ENCODE assay signal across 8 mouse cellular contexts in the genomic region with DNA sequence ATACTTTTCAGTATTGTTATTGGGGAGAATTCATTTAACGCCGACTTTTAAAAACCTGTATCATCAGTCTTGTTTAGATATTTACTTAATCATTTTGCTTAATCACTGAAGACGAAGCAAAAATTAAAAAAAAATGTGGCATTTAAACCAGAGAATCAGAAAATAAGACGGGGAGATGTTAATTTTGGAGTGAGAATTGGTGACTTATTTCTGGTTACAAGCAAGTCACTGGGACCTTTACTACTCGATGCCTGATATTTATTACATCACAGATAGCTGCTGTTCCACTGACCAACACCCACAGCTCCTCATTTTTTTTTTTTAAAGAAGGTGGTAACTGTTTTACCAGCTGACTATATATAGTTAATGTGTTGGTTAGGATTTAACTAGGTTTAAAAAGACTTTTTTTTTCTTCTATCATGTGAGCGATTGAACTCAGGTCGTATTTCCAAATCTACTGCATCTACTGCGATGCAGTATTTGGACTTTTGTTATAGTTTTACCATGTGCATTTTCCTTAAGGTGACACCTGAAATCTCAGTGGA. TPM values are rescaled to one million over a fixed set of nuclear protein-coding genes. Genes with fewer than 3 reads are reported as not detected.
A peak's percentile ranks its signal among the peaks of the same experiment; 100 is the strongest.
DNase-seq lines count a peak whose midpoint lies in the region; ATAC-seq lines count a peak whose summit lies in the region.

No protein-coding gene starts in this region.

- peak overlapping the region; percentile 62 for H3K4me2 ChIP-seq in lung, embryonic 16.5 days (ENCODE audit: low read depth, low read length)
- peak overlapping the region; percentile 57 for H3K4me2 ChIP-seq in embryonic facial prominence, embryonic 12.5 days (replicated peaks)
- H3K4me2 ChIP-seq in stomach, embryonic 15.5 days: peak overlapping the region; percentile 54

- intact Hi-C loops in left cerebral cortex, postnatal 25 days (cut with DNase I): loop anchor here (1.0 to 5.0 kb wide), 4 partner anchors 52 to 430 kb away; a partner anchor contains a TSS

- no peak overlapping the region for H3K27ac ChIP-seq in lung, embryonic 16.5 days (ENCODE audit: low read length)
- no peak overlapping the region; the same call in 1 of the 2 replicates for H3K27ac ChIP-seq in embryonic facial prominence, embryonic 12.5 days
- peak overlapping the region; percentile 96 for H3K27ac ChIP-seq in limb, embryonic 10.5 days
- H3K27ac ChIP-seq in stomach, embryonic 15.5 days: no peak overlapping the region

- no peaks in the 10 kb centered on the region for H3K9me3 ChIP-seq in lung, embryonic 16.5 days (ENCODE audit: control insufficient read depth, low read length)
- H3K9me3 ChIP-seq in embryonic facial prominence, embryonic 12.5 days: no peaks in the 10 kb centered on the region
- no peaks in the 10 kb centered on the region for H3K9me3 ChIP-seq in limb, embryonic 10.5 days (replicated peaks)
- no peaks in the 10 kb centered on the region for H3K9me3 ChIP-seq in stomach, embryonic 15.5 days

- H3K36me3 ChIP-seq in lung, embryonic 16.5 days (ENCODE audit: control insufficient read depth, insufficient read depth, low read length): 0 out of 2 replicates have a peak, but pooled peaks cover 3% of the 10 kb centered on the region
- H3K36me3 ChIP-seq in embryonic facial prominence, embryonic 12.5 days: peaks cover 9% of the 10 kb centered on the region; the same call in 1 of the 2 replicates
- H3K36me3 ChIP-seq in limb, embryonic 10.5 days: peaks cover 28% of the 10 kb centered on the region
- H3K36me3 ChIP-seq in stomach, embryonic 15.5 days: 0 out of 2 replicates have a peak, but pooled peaks cover 3% of the 10 kb centered on the region

- peaks cover 6% of the 10 kb centered on the region; the same call in 1 of the 2 replicates for H3K4me1 ChIP-seq in lung, embryonic 16.5 days (replicated peaks; ENCODE audit: control insufficient read depth, insufficient read depth, low read length)
- 0 out of 2 replicates have a peak, but pooled peaks cover 6% of the 10 kb centered on the region for H3K4me1 ChIP-seq in embryonic facial prominence, embryonic 12.5 days
- H3K4me1 ChIP-seq in limb, embryonic 10.5 days: peaks cover 7% of the 10 kb centered on the region; the same call in 1 of the 2 replicates
- no peaks in the 10 kb centered on the region for H3K4me1 ChIP-seq in stomach, embryonic 15.5 days

- peak overlapping the region; percentile 92 for H3K4me3 ChIP-seq in lung, embryonic 16.5 days (ENCODE audit: low read length)
- H3K4me3 ChIP-seq in embryonic facial prominence, embryonic 12.5 days: peak overlapping the region; percentile 92
- peak overlapping the region; percentile 74 for H3K4me3 ChIP-seq in limb, embryonic 10.5 days
- H3K4me3 ChIP-seq in stomach, embryonic 15.5 days (replicated peaks): peak overlapping the region; percentile 95

- peak overlapping the region; percentile 99 for H3K9ac ChIP-seq in lung, embryonic 16.5 days (ENCODE audit: low read length)
- peak overlapping the region; percentile 98 for H3K9ac ChIP-seq in embryonic facial prominence, embryonic 12.5 days
- H3K9ac ChIP-seq in stomach, embryonic 15.5 days: peak overlapping the region; percentile 99; the same call in 1 of the 2 replicates

- no peaks in the 10 kb centered on the region for H3K27me3 ChIP-seq in lung, embryonic 16.5 days (ENCODE audit: control insufficient read depth, insufficient read depth, low read depth, low read length)
- H3K27me3 ChIP-seq in embryonic facial prominence, embryonic 12.5 days: no peaks in the 10 kb centered on the region
- no peaks in the 10 kb centered on the region for H3K27me3 ChIP-seq in limb, embryonic 10.5 days (ENCODE audit: low read depth, poor library complexity, severe bottlenecking)
- no peaks in the 10 kb centered on the region for H3K27me3 ChIP-seq in stomach, embryonic 15.5 days (replicated peaks)

- WGBS in lung, embryonic 16.5 days: 8% methylated on average over 8 of the region's 8 CpGs
- WGBS in embryonic facial prominence, embryonic 12.5 days: 20% methylated on average over 8 of the region's 8 CpGs
- WGBS in limb, embryonic 10.5 days: 31% methylated on average over 8 of the region's 8 CpGs
- 12% methylated on average over 8 of the region's 8 CpGs for WGBS in stomach, embryonic 15.5 days

- ATAC-seq in lung, embryonic 16.5 days (ENCODE audit: low read depth): no peak
- no peak for ATAC-seq in embryonic facial prominence, embryonic 12.5 days (ENCODE audit: insufficient number of reproducible peaks, insufficient read depth, low FRiP score, low TSS enrichment)
- ATAC-seq in stomach, embryonic 15.5 days (ENCODE audit: insufficient read depth, low FRiP score, low read depth): no peak

- no peak for DNase-seq in lung, postnatal 4 days
- no peak for DNase-seq in limb, embryonic 10.5 days (ENCODE audit: low spot score)
- DNase-seq in urinary bladder, adult 2 months (ENCODE audit: low spot score): no peak
- no peak for DNase-seq in left cerebral cortex, postnatal 25 days (ENCODE audit: low spot score in 2 of 2)
- DNase-seq in cerebellum, adult 18-20 months: no peak

RNA-seq across cellular contexts. Expression of a gene that starts 1.1 kb away (rescaled TPM):
- 20.3 and 21.5 TPM in 2 replicates for polyA plus RNA-seq in lung, embryonic 16.5 days (2015; fragmentation: Nextera tagmentation; extraction: Ambion mirVana)
- polyA plus RNA-seq in embryonic facial prominence, embryonic 12.5 days (2016; fragmentation: Nextera tagmentation; extraction: Ambion mirVana): 15.4 and 18.1 TPM in 2 replicates
- polyA plus RNA-seq in limb, embryonic 10.5 days (2016; fragmentation: Nextera tagmentation; extraction: Ambion mirVana): 14.9 and 15.5 TPM in 2 replicates
- 19.4 and 20.3 TPM in 2 replicates for polyA plus RNA-seq in stomach, embryonic 15.5 days (2015; fragmentation: Nextera tagmentation; extraction: Ambion mirVana)
- 71.4 and 75.8 TPM in 2 replicates for polyA plus RNA-seq in urinary bladder, adult 2 months (2012; rRNA removed)
- 100 to 1,000 TPM; 149 to 153 TPM for total RNA-seq in left cerebral cortex, postnatal 25 days (2021)

RNA-seq across cellular contexts. Expression of a gene that starts 51.9 kb away (rescaled TPM):
- polyA plus RNA-seq in lung, embryonic 16.5 days (2015; fragmentation: Nextera tagmentation; extraction: Ambion mirVana): 138 and 140 TPM in 2 replicates
- 147 and 157 TPM in 2 replicates for polyA plus RNA-seq in embryonic facial prominence, embryonic 12.5 days (2016; fragmentation: Nextera tagmentation; extraction: Ambion mirVana)
- 151 and 167 TPM in 2 replicates for polyA plus RNA-seq in limb, embryonic 10.5 days (2016; fragmentation: Nextera tagmentation; extraction: Ambion mirVana)
- polyA plus RNA-seq in stomach, embryonic 15.5 days (2015; fragmentation: Nextera tagmentation; extraction: Ambion mirVana): 218 and 255 TPM in 2 replicates
- 51.8 and 56.1 TPM in 2 replicates for polyA plus RNA-seq in urinary bladder, adult 2 months (2012; rRNA removed)
- total RNA-seq in left cerebral cortex, postnatal 25 days (2021): 10 to 100 TPM; 23.4 to 25.4 TPM

RNA-seq across cellular contexts. Expression of a gene that starts 52.0 kb away (rescaled TPM):
- 50.9 and 52.1 TPM in 2 replicates for polyA plus RNA-seq in lung, embryonic 16.5 days (2015; fragmentation: Nextera tagmentation; extraction: Ambion mirVana)
- polyA plus RNA-seq in embryonic facial prominence, embryonic 12.5 days (2016; fragmentation: Nextera tagmentation; extraction: Ambion mirVana): 56.4 and 57.4 TPM in 2 replicates
- 60.3 and 62.8 TPM in 2 replicates for polyA plus RNA-seq in limb, embryonic 10.5 days (2016; fragmentation: Nextera tagmentation; extraction: Ambion mirVana)
- polyA plus RNA-seq in stomach, embryonic 15.5 days (2015; fragmentation: Nextera tagmentation; extraction: Ambion mirVana): 48.1 and 55.6 TPM in 2 replicates
- polyA plus RNA-seq in urinary bladder, adult 2 months (2012; rRNA removed): 46.6 and 52.4 TPM in 2 replicates
- total RNA-seq in left cerebral cortex, postnatal 25 days (2021): 10 to 100 TPM; 40.8 to 42.2 TPM

RNA-seq across cellular contexts. Expression of a gene that starts 59.4 kb away (rescaled TPM):
- polyA plus RNA-seq in lung, embryonic 16.5 days (2015; fragmentation: Nextera tagmentation; extraction: Ambion mirVana): not detected in 2 replicates
- polyA plus RNA-seq in embryonic facial prominence, embryonic 12.5 days (2016; fragmentation: Nextera tagmentation; extraction: Ambion mirVana): not detected in 2 replicates
- not detected in 2 replicates for polyA plus RNA-seq in limb, embryonic 10.5 days (2016; fragmentation: Nextera tagmentation; extraction: Ambion mirVana)
- polyA plus RNA-seq in stomach, embryonic 15.5 days (2015; fragmentation: Nextera tagmentation; extraction: Ambion mirVana): not detected in 2 replicates
- polyA plus RNA-seq in urinary bladder, adult 2 months (2012; rRNA removed): 0.09 and 0.12 TPM in 2 replicates
- total RNA-seq in left cerebral cortex, postnatal 25 days (2021): 1 to 10 TPM; 1.1 to 1.5 TPM
